Mouse (Mus musculus): ENCODE measurements around the gene Apob.

DNA sequence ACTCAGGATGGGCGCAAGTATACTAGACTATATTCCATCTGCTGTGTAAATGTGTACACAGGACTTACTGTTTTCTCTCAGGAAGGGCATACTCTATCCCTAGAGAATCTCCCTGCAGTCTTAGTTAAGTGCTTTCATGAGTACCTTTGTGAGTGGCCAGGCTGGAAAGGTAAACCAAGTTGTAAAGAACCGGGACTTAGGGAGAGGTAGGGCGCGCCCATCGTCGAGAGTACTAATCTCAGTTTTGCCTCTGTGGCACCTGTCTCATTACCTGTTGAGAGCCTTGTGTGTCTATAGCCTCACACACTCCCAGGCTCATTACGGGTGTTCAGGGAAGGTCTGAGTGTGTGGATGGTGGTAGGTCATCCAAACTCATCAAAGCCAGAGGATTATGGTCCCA, 52.1 kb downstream of the Apob start:
- TF ChIP-seq CTCF (IDR thresholded peaks at IDR 0.05) (no peak), EP300 (IDR thresholded peaks at IDR 0.05; ENCODE audit: insufficient read depth, low read depth, low read length) (no peak), POLR2A (IDR thresholded peaks at IDR 0.05; ENCODE audit: insufficient read depth, low read depth, low read length) (no peak)

Measured in heart, adult 2 months (tissue).